Mouse (Mus musculus) forebrain, embryonic 12.5 days (tissue): ENCODE results near the gene Nova2. TPM values are rescaled to one million over a fixed set of nuclear protein-coding genes. Genes with fewer than 3 reads are reported as not detected.

Experiments
- ATAC-seq: fragments of 200-750 bp; cut with Nextera tagmentation; 2 replicates; pipeline ENCODE4 v1.8.0; 2017; ENCODE audit warnings: moderate TSS enrichment; ENCODE audit not compliant: low FRiP score
- H3K27ac ChIP-seq: fragments of 300-500 bp; sonication (generic); 2 replicates; pipeline ENCODE4 v1.5.1; 2016; ENCODE audit warnings: mild to moderate bottlenecking
- H3K27me3 ChIP-seq: fragments of 300-500 bp; sonication (generic); 2 replicates; pipeline ENCODE4 v1.6.1; 2016; ENCODE audit warnings: mild to moderate bottlenecking
- H3K36me3 ChIP-seq: fragments of 300-500 bp; sonication (generic); replicated peaks from 2 replicates; pipeline ENCODE4 v1.6.1; 2016; ENCODE audit warnings: mild to moderate bottlenecking
- H3K4me1 ChIP-seq: fragments of 300-500 bp; sonication (generic); 2 replicates; pipeline ENCODE4 v1.6.1; 2016
- H3K4me2 ChIP-seq: fragments of 300-500 bp; sonication (generic); 2 replicates; pipeline ENCODE4 v1.6.1; 2016; ENCODE audit warnings: mild to moderate bottlenecking, moderate library complexity
- H3K4me3 ChIP-seq: fragments of 300-500 bp; sonication (generic); replicated peaks from 2 replicates; pipeline ENCODE4 v1.5.1; 2016; ENCODE audit warnings: mild to moderate bottlenecking
- H3K9ac ChIP-seq: fragments of 300-500 bp; sonication (generic); 2 replicates; pipeline ENCODE4 v1.6.1; 2016; ENCODE audit warnings: mild to moderate bottlenecking
- H3K9me3 ChIP-seq: fragments of 300-500 bp; sonication (generic); 2 replicates; pipeline ENCODE4 v1.6.1; 2016
- WGBS: fragments of 180-500 bp; shearing (Covaris S2); methylation state at CpG from one replicate; pipeline ENCODE4 v1.1.7; 2016; 5-methylcytosine and 5-hydroxymethylcytosine counted together
- polyA plus RNA-seq: library from polyadenylated mRNA; unstranded; fragments of >200 nt; fragmentation: Nextera tagmentation; extraction: Ambion mirVana; gene quantifications from 2 replicates; pipeline ENCODE4 v1.2.1, GENCODE M21; 2016

The Nova2 gene
- polyA plus RNA-seq, 1 experiment from 2014 or later = 10.8 TPM

GRCm38 (mm10) chr7:18926911-18927310, 1.2 kb downstream of the Nova2 start:
- Histone ChIP-seq H3K4me2 (peak overlapping the region; percentile 77), H3K4me3 (peak overlapping the region; percentile 95), H3K27me3 (no peaks in the 10 kb centered on the region; the same call in 1 of the 2 replicates), H3K27ac (peak overlapping the region; percentile 94), H3K9ac (peak overlapping the region; percentile 100), H3K36me3 (no peaks in the 10 kb centered on the region), H3K4me1 (peaks cover 65% of the 10 kb centered on the region), H3K9me3 (no peaks in the 10 kb centered on the region)
- ATAC-seq = 0 out of 2 replicates have a peak, but pooled peaks have one; percentile 0
- WGBS = 55% methylated on average over 6 of the region's 6 CpGs

- peak overlapping the region; percentile 36; the same call in 1 of the 2 replicates for H3K27ac ChIP-seq
- H3K4me1 ChIP-seq = peaks cover 65% of the 10 kb centered on the region
- ATAC-seq = no peak
- H3K36me3 ChIP-seq = no peaks in the 10 kb centered on the region
- peak overlapping the region; percentile 100; the same call in 1 of the 2 replicates for H3K9ac ChIP-seq
- WGBS = 53% methylated on average over 3 of the region's 3 CpGs
- H3K4me3 ChIP-seq = peak overlapping the region; percentile 95
- H3K4me2 ChIP-seq = peak overlapping the region; percentile 77
- no peaks in the 10 kb centered on the region; the same call in 1 of the 2 replicates for H3K27me3 ChIP-seq
- H3K9me3 ChIP-seq = no peaks in the 10 kb centered on the region
Measured at GRCm38 (mm10) chr7:18927759-18928158, 2.1 kb downstream of the Nova2 start.

GRCm38 (mm10) chr7:18942376-18942775, 16.7 kb downstream of the Nova2 start:
- peak; percentile 87 for ATAC-seq
- H3K9ac ChIP-seq = 0 out of 2 replicates have a peak overlapping the region, but pooled peaks have one; percentile 34
- H3K4me3 ChIP-seq = peak overlapping the region; percentile 12; the same call in 1 of the 2 replicates
- H3K9me3 ChIP-seq = no peaks in the 10 kb centered on the region
- peak overlapping the region; percentile 90 for H3K27ac ChIP-seq
- no peaks in the 10 kb centered on the region for H3K27me3 ChIP-seq
- H3K36me3 ChIP-seq = peaks cover 33% of the 10 kb centered on the region
- H3K4me1 ChIP-seq = peaks cover 55% of the 10 kb centered on the region
- WGBS = 18% methylated on average over 1 of the region's 1 CpGs
- peak overlapping the region; percentile 46 for H3K4me2 ChIP-seq

- peak; percentile 56 for ATAC-seq
- peaks cover 37% of the 10 kb centered on the region for H3K36me3 ChIP-seq
- 40% methylated on average over 9 of the region's 9 CpGs for WGBS
- no peak overlapping the region for H3K9ac ChIP-seq
- no peaks in the 10 kb centered on the region for H3K27me3 ChIP-seq
- H3K4me1 ChIP-seq = peaks cover 59% of the 10 kb centered on the region
- no peaks in the 10 kb centered on the region for H3K9me3 ChIP-seq
- no peak overlapping the region for H3K4me3 ChIP-seq
- H3K27ac ChIP-seq = peak overlapping the region; percentile 90
- peak overlapping the region; percentile 46 for H3K4me2 ChIP-seq
Measured at GRCm38 (mm10) chr7:18942815-18943214, 17.1 kb downstream of the Nova2 start.

- no peak overlapping the region for H3K4me3 ChIP-seq
- H3K4me2 ChIP-seq = no peak overlapping the region
- H3K9ac ChIP-seq = peak overlapping the region; percentile 8; the same call in 1 of the 2 replicates
- no peaks in the 10 kb centered on the region for H3K9me3 ChIP-seq
- no peak for ATAC-seq
- H3K4me1 ChIP-seq = peaks cover 61% of the 10 kb centered on the region
- H3K36me3 ChIP-seq = peaks cover 48% of the 10 kb centered on the region
- H3K27me3 ChIP-seq = no peaks in the 10 kb centered on the region
- 50% methylated on average over 6 of the region's 6 CpGs for WGBS
- peak overlapping the region; percentile 96 for H3K27ac ChIP-seq
Measured at GRCm38 (mm10) chr7:18948151-18948550, 22.5 kb downstream of the Nova2 start.

GRCm38 (mm10) chr7:18949781-18950522, 24.3 kb downstream of the Nova2 start:
- WGBS = 14% methylated on average over 12 of the region's 12 CpGs
- Histone ChIP-seq H3K36me3 (peaks cover 54% of the 10 kb centered on the region), H3K27me3 (no peaks in the 10 kb centered on the region), H3K9ac (no peak overlapping the region), H3K27ac (peak overlapping the region; percentile 96), H3K4me2 (peak overlapping the region; percentile 48), H3K4me3 (peak overlapping the region; percentile 8), H3K4me1 (peaks cover 49% of the 10 kb centered on the region), H3K9me3 (no peaks in the 10 kb centered on the region)
- peak; percentile 95 for ATAC-seq

- ATAC-seq = peak; percentile 54
- no peak overlapping the region for H3K9ac ChIP-seq
- H3K9me3 ChIP-seq = no peaks in the 10 kb centered on the region
- H3K4me1 ChIP-seq = peaks cover 49% of the 10 kb centered on the region
- H3K4me2 ChIP-seq = peak overlapping the region; percentile 48
- peak overlapping the region; percentile 8 for H3K4me3 ChIP-seq
- H3K36me3 ChIP-seq = peaks cover 53% of the 10 kb centered on the region
- H3K27me3 ChIP-seq = peaks cover 2% of the 10 kb centered on the region; the same call in 1 of the 2 replicates
- peak overlapping the region; percentile 96 for H3K27ac ChIP-seq
- WGBS = 16% methylated on average over 18 of the region's 18 CpGs
Measured at GRCm38 (mm10) chr7:18950523-18951315, 25.0 kb downstream of the Nova2 start.

GRCm38 (mm10) chr7:18951397-18951796, 25.7 kb downstream of the Nova2 start:
- 17% methylated on average over 15 of the region's 15 CpGs for WGBS
- H3K9ac ChIP-seq = no peak overlapping the region
- H3K36me3 ChIP-seq = peaks cover 56% of the 10 kb centered on the region
- peak overlapping the region; percentile 8; the same call in 1 of the 2 replicates for H3K4me3 ChIP-seq
- H3K9me3 ChIP-seq = no peaks in the 10 kb centered on the region
- H3K27ac ChIP-seq = peak overlapping the region; percentile 96
- H3K27me3 ChIP-seq = peaks cover 4% of the 10 kb centered on the region; the same call in 1 of the 2 replicates
- peaks cover 52% of the 10 kb centered on the region for H3K4me1 ChIP-seq
- no peak for ATAC-seq
- H3K4me2 ChIP-seq = peak overlapping the region; percentile 48

GRCm38 (mm10) chr7:18957569-18958383, 32.1 kb downstream of the Nova2 start:
- H3K27me3 ChIP-seq = peaks cover 37% of the 10 kb centered on the region
- H3K27ac ChIP-seq = peak overlapping the region; percentile 74
- peak overlapping the region; percentile 51 for H3K4me3 ChIP-seq
- peak overlapping the region; percentile 88 for H3K4me2 ChIP-seq
- under 1% methylated on average over 105 of the region's 107 CpGs for WGBS
- H3K9me3 ChIP-seq = no peaks in the 10 kb centered on the region
- H3K4me1 ChIP-seq = peaks cover 62% of the 10 kb centered on the region
- peaks cover 39% of the 10 kb centered on the region for H3K36me3 ChIP-seq
- peak; percentile 69 for ATAC-seq
- H3K9ac ChIP-seq = peak overlapping the region; percentile 68

- Histone ChIP-seq H3K4me1 (peaks cover 68% of the 10 kb centered on the region), H3K4me2 (peak overlapping the region; percentile 88), H3K9ac (peak overlapping the region; percentile 68), H3K4me3 (peak overlapping the region; percentile 51), H3K27ac (peak overlapping the region; percentile 74), H3K27me3 (peaks cover 43% of the 10 kb centered on the region), H3K9me3 (no peaks in the 10 kb centered on the region), H3K36me3 (peaks cover 33% of the 10 kb centered on the region)
- WGBS = 2% methylated on average over 19 of the region's 21 CpGs
- peak; percentile 24 for ATAC-seq
Measured at GRCm38 (mm10) chr7:18958384-18958766, 32.7 kb downstream of the Nova2 start.

- no peak for ATAC-seq
- H3K4me2 ChIP-seq = no peak overlapping the region
- peaks cover 53% of the 10 kb centered on the region for H3K27me3 ChIP-seq
- no peaks in the 10 kb centered on the region for H3K9me3 ChIP-seq
- no peak overlapping the region for H3K4me3 ChIP-seq
- peaks cover 22% of the 10 kb centered on the region; the same call in 1 of the 2 replicates for H3K36me3 ChIP-seq
- 0 out of 2 replicates have a peak overlapping the region, but pooled peaks have one; percentile 21 for H3K27ac ChIP-seq
- H3K4me1 ChIP-seq = peaks cover 79% of the 10 kb centered on the region
- whole genome bisulfite sequencing = 73% methylated on average over 8 of the region's 8 CpGs
- no peak overlapping the region for H3K9ac ChIP-seq
Measured at GRCm38 (mm10) chr7:18959446-18959845, 33.8 kb downstream of the Nova2 start.
